Mouse (Mus musculus) kidney, postnatal 4 days (tissue): ENCODE measurements at regions not wholly inside any gene's neighbourhood (a gene's known extent, or its start where the extent isn't known, plus 50 kb on each side); places are given as distances from the start of the nearest gene placed in this dataset.
A peak's percentile ranks its signal among the peaks of the same experiment; 100 is the strongest.

ENCODE experiments used
- DNase-seq, 2 experiments: peaks; one replicate each; pipeline ENCODE4 v3.0.0; 2021; ENCODE audit warnings: mixed read lengths in 2 of 2

GRCm38 (mm10) chr8:53096272-53096784 is 415.2 kb upstream of the Aga start:
- DNase-seq, result no peak

GRCm38 (mm10) chr8:53140041-53140440 is 371.5 kb upstream of the Aga start:
- DNase-seq, result peak in 1 of 2 experiments; percentile 1

GRCm38 (mm10) chr8:53148915-53149314 is 362.6 kb upstream of the Aga start:
- DNase-seq, result no peak

- no peak for DNase-seq
Measured at GRCm38 (mm10) chr8:53164017-53164416, 347.5 kb upstream of the Aga start.

- no peak for DNase-seq
Measured at GRCm38 (mm10) chr8:53171694-53172299, 339.7 kb upstream of the Aga start.

- no peak for DNase-seq
Measured at GRCm38 (mm10) chr8:53192519-53192918, 319.0 kb upstream of the Aga start.

GRCm38 (mm10) chr8:53222194-53222593 is 289.3 kb upstream of the Aga start:
- DNase-seq, result no peak
